Mouse (Mus musculus) G1E (cell line): ENCODE measurements around the gene Adh7.

Experiments used
- CTCF ChIP-seq: IDR thresholded peaks from 2 replicates; pipeline ENCODE4 v1.5.1; 2012; ENCODE audit warnings: low read depth, low read length, inconsistent platforms, mixed read lengths
- GATA1 ChIP-seq: IDR thresholded peaks from 2 replicates; pipeline ENCODE4 v1.6.1; 2012; ENCODE audit warnings: borderline replicate concordance, low read length, inconsistent platforms, mixed read lengths
- GATA2 ChIP-seq: IDR thresholded peaks from 2 replicates; pipeline ENCODE4 v1.6.1; 2012; ENCODE audit warnings: low read depth, low read length, inconsistent platforms, borderline replicate concordance
- POLR2AphosphoS5 ChIP-seq: IDR thresholded peaks from 2 replicates; pipeline ENCODE4 v1.6.1; 2012; ENCODE audit warnings: low read depth, low read length, inconsistent platforms; ENCODE audit not compliant: insufficient replicate concordance
- TAL1 ChIP-seq: conservative IDR thresholded peaks from 2 replicates; pipeline ENCODE4 v1.6.1; 2012; ENCODE audit warnings: low read depth, low read length, inconsistent platforms, mixed read lengths

- TF ChIP-seq GATA1 (no peak), CTCF (no peak), GATA2 (no peak), POLR2AphosphoS5 (no peak), TAL1 (no peak)
Observed at GRCm38 (mm10) chr3:138230266-138230665, 12.7 kb downstream of the Adh7 start.
